Mouse (Mus musculus) myocyte (in vitro differentiated cells): ENCODE results near the gene Fam189b. TPM values are rescaled to one million over a fixed set of nuclear protein-coding genes. Genes with fewer than 3 reads are reported as not detected.

ENCODE experiments used
- H3K27me3 ChIP-seq: one replicate; pipeline ENCODE4 v1.6.1; 2011; ENCODE audit not compliant: control insufficient read depth, insufficient read depth, insufficient read length
- H3K36me3 ChIP-seq: one replicate; pipeline ENCODE4 v1.6.1; 2011; ENCODE audit not compliant: control insufficient read depth, insufficient read depth
- H3K4me2 ChIP-seq: one replicate; pipeline ENCODE4 v1.6.1; 2011; ENCODE audit warnings: low read depth, control low read depth
- H3K4me3 ChIP-seq: one replicate; pipeline ENCODE4 v1.5.1; 2011; ENCODE audit warnings: mild to moderate bottlenecking, control low read depth, moderate library complexity
- H3K79me2 ChIP-seq: one replicate; pipeline ENCODE4 v1.6.1; 2011; ENCODE audit not compliant: control insufficient read depth, insufficient read depth
- H3ac ChIP-seq: one replicate; pipeline ENCODE4 v1.6.1; 2011; ENCODE audit not compliant: control insufficient read depth, insufficient read length
- CEBPB ChIP-seq: IDR thresholded peaks from 2 replicates; pipeline ENCODE4 v1.6.1; 2011; ENCODE audit warnings: mild to moderate bottlenecking, moderate library complexity; ENCODE audit not compliant: poor library complexity, insufficient read depth, severe bottlenecking
- E2F4 ChIP-seq: IDR thresholded peaks from one replicate; pipeline ENCODE4 v1.6.1; 2011; ENCODE audit warnings: mild to moderate bottlenecking, control low read depth, moderate library complexity; ENCODE audit not compliant: insufficient read depth
- MAX ChIP-seq: IDR thresholded peaks from one replicate; pipeline ENCODE4 v1.6.1; 2011; ENCODE audit warnings: low read depth, mild to moderate bottlenecking, control low read depth
- MYOD1 ChIP-seq, 3 experiments: IDR thresholded peaks; one replicate each; pipeline ENCODE4 v1.6.1; 2011; ENCODE audit warnings: control low read depth in 2 of 3, low read depth in 2 of 3, mild to moderate bottlenecking in 2 of 3, moderate library complexity in 1 of 3; ENCODE audit not compliant: insufficient read length in 2 of 3, control insufficient read depth in 1 of 3
- MYOG ChIP-seq, 3 experiments: IDR thresholded peaks; one replicate each; pipeline ENCODE4 v1.6.1; 2011; ENCODE audit warnings: control low read depth in 2 of 3, low read depth in 2 of 3, mild to moderate bottlenecking in 2 of 3; ENCODE audit not compliant: insufficient read length in 2 of 3, control insufficient read depth in 1 of 3, insufficient read depth in 1 of 3
- POLR2A ChIP-seq: IDR thresholded peaks from one replicate; pipeline ENCODE4 v1.6.1; 2011; ENCODE audit warnings: low read depth, mild to moderate bottlenecking, control low read depth, moderate library complexity; ENCODE audit not compliant: insufficient read length
- POLR2AphosphoS2 ChIP-seq: IDR thresholded peaks from one replicate; pipeline ENCODE4 v1.6.1; 2011; ENCODE audit warnings: low read depth, control low read depth; ENCODE audit not compliant: insufficient read length
- REST ChIP-seq: IDR thresholded peaks from one replicate; pipeline ENCODE4 v1.6.1; 2011; ENCODE audit warnings: mild to moderate bottlenecking, control low read depth, moderate library complexity; ENCODE audit not compliant: insufficient read depth, insufficient read length
- SRF ChIP-seq: IDR thresholded peaks from one replicate; pipeline ENCODE4 v1.6.1; 2011; ENCODE audit warnings: low read depth; ENCODE audit not compliant: control insufficient read depth, insufficient read length
- TCF12 ChIP-seq: IDR thresholded peaks from one replicate; pipeline ENCODE4 v1.6.1; 2011; ENCODE audit warnings: mild to moderate bottlenecking, control low read depth; ENCODE audit not compliant: poor library complexity, insufficient read depth, severe bottlenecking
- TCF3 ChIP-seq: IDR thresholded peaks from one replicate; pipeline ENCODE4 v1.6.1; 2011; ENCODE audit warnings: low read depth, control low read depth; ENCODE audit not compliant: insufficient read length
- USF1 ChIP-seq: IDR thresholded peaks from one replicate; pipeline ENCODE4 v1.6.1; 2011; ENCODE audit warnings: low read depth, mild to moderate bottlenecking, control low read depth, moderate library complexity
- polyA plus RNA-seq: library from polyadenylated mRNA; unstranded; fragments of >200 nt; fragmentation: generic; extraction: Trizol; gene quantifications from one replicate; pipeline ENCODE4 v1.2.1, GENCODE M21; 2012; ENCODE audit warnings: missing spikeins

The Fam189b gene
- polyA plus RNA-seq, 1 experiment = 15.0 TPM

GRCm38 (mm10) chr3:89174844-89175243, 8.1 kb upstream of the Fam189b start:
- H3K27me3 ChIP-seq = no peaks in the 10 kb centered on the region
- H3K4me2 ChIP-seq = no peak overlapping the region
- TF ChIP-seq POLR2AphosphoS2 (peak; percentile 39), MYOG (IDR thresholded peaks at IDR 0.05; ENCODE audit: control insufficient read depth in 1 of 3, insufficient read depth in 1 of 3, insufficient read length in 2 of 3, low read depth in 2 of 3) (no peak)
- H3K79me2 ChIP-seq = peaks cover 14% of the 10 kb centered on the region
- peaks cover 47% of the 10 kb centered on the region for H3K36me3 ChIP-seq
- no peak overlapping the region for H3K4me3 ChIP-seq
- H3ac ChIP-seq = no peak overlapping the region

DNA sequence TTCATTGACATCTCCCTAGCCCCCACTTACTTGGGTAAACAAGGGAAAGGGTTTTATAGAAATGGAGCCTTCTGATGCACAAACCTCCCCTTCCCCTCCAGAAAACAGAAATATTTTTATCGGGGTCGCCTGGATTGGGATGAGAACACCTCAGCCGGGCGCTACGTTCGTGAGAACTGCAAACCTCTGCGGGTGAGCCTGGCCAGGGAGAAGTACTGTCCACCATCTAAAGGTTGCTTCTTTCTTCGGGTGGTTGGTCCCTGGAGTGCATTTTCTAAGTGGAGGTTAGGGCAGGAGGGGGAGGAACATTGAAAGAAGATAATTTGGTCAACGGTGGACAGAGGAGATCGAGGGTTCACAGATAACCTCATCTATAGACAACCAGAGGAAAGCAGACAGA, 7.4 kb upstream of the Fam189b start:
- Histone ChIP-seq H3K4me3 (no peak overlapping the region), H3K79me2 (peaks cover 14% of the 10 kb centered on the region), H3K4me2 (no peak overlapping the region), H3K27me3 (no peaks in the 10 kb centered on the region), H3ac (no peak overlapping the region), H3K36me3 (peaks cover 42% of the 10 kb centered on the region)
- no peak for TF ChIP-seq REST
- no peak for TF ChIP-seq CEBPB
- TF ChIP-seq POLR2A = no peak
- no peak for TF ChIP-seq SRF
- no peak for TF ChIP-seq TCF3
- no peak for TF ChIP-seq MAX
- no peak for TF ChIP-seq MYOG (IDR thresholded peaks at IDR 0.05; ENCODE audit: control insufficient read depth in 1 of 3, insufficient read depth in 1 of 3, insufficient read length in 2 of 3, low read depth in 2 of 3)

GRCm38 (mm10) chr3:89176421-89176820, 6.5 kb upstream of the Fam189b start:
- Histone ChIP-seq H3K36me3 (peaks cover 42% of the 10 kb centered on the region), H3K27me3 (no peaks in the 10 kb centered on the region), H3ac (no peak overlapping the region), H3K79me2 (peaks cover 14% of the 10 kb centered on the region), H3K4me3 (no peak overlapping the region), H3K4me2 (no peak overlapping the region)
- TF ChIP-seq POLR2AphosphoS2 (peak; percentile 9), TCF12 (no peak)

- TF ChIP-seq TCF3 (no peak), MYOD1 (IDR thresholded peaks at IDR 0.05; ENCODE audit: control insufficient read depth in 1 of 3, insufficient read length in 2 of 3, low read depth in 2 of 3) (no peak), MAX (peak; percentile 64), POLR2AphosphoS2 (peak; percentile 98), POLR2A (peak; percentile 83), SRF (peak; percentile 69), MYOG (IDR thresholded peaks at IDR 0.05; ENCODE audit: control insufficient read depth in 1 of 3, insufficient read depth in 1 of 3, insufficient read length in 2 of 3, low read depth in 2 of 3) (no peak), USF1 (peak; percentile 99), REST (no peak)
- Histone ChIP-seq H3ac (peak within 1 kb of the TSS; percentile 36), H3K4me3 (peak within 1 kb of the TSS; percentile 87), H3K36me3 (peaks cover 33% of the 10 kb centered on the region), H3K79me2 (peaks cover 14% of the 10 kb centered on the region), H3K4me2 (peak within 1 kb of the TSS; percentile 93), H3K27me3 (no peaks in the 10 kb centered on the region)
Measured at GRCm38 (mm10) chr3:89177242-89178106, 5.5 kb upstream of the Fam189b start, which contains the start of gene Scamp3. Gene Scamp3, plus strand, starts transcription at chr3:89177473.

DNA sequence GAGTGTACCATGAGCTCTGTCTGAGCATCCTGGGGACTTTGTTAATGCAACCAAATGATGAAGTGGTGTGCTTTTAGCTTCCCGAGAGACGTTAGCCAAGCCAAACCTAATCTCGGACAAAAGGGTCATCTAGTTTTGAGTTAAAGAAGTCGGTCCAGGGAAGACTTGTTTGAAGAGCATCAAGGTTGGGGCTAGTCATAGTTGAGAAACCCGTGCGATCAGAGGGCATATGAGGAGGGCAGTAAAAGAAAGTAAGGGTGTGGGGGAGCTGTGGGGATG, 4.9 kb upstream of the Fam189b start:
- Histone ChIP-seq H3ac (peak overlapping the region; percentile 36), H3K4me3 (peak overlapping the region; percentile 87)

More for the DNA sequence above, 4.9 kb upstream of the Fam189b start:
- Histone ChIP-seq H3K36me3 (peaks cover 27% of the 10 kb centered on the region), H3K27me3 (no peaks in the 10 kb centered on the region), H3K4me2 (peak overlapping the region; percentile 93), H3K79me2 (peaks cover 14% of the 10 kb centered on the region)
- TF ChIP-seq MAX = no peak
- no peak for TF ChIP-seq SRF
- TF ChIP-seq USF1 = no peak
- no peak for TF ChIP-seq POLR2AphosphoS2
- no peak for TF ChIP-seq MYOG (IDR thresholded peaks at IDR 0.05; ENCODE audit: control insufficient read depth in 1 of 3, insufficient read depth in 1 of 3, insufficient read length in 2 of 3, low read depth in 2 of 3)
- no peak for TF ChIP-seq REST
- TF ChIP-seq E2F4 = no peak
- TF ChIP-seq POLR2A = peak; percentile 8
